Mouse (Mus musculus) MEL (cell line): ENCODE results near the gene Ubxn10.

ENCODE experiments used
- CTCF ChIP-seq, 3 experiments: IDR thresholded peaks in 2 of 3; conservative IDR thresholded peaks in 1 of 3; 2 replicates each; pipeline ENCODE4 v1.5.1; 2011 to 2012; ENCODE audit warnings: low read length in 3 of 3, low read depth in 2 of 3, mild to moderate bottlenecking in 2 of 3, improper control_type of control experiment in 1 of 3, inconsistent platforms in 1 of 3, mixed read lengths in 1 of 3, moderate library complexity in 1 of 3; ENCODE audit not compliant: control insufficient read depth in 1 of 3, insufficient read depth in 1 of 3, poor library complexity in 1 of 3, severe bottlenecking in 1 of 3
- EP300 ChIP-seq, 2 experiments: IDR thresholded peaks; 2 replicates each; pipeline ENCODE4 v1.6.1; 2011; ENCODE audit warnings: improper control_type of control experiment in 2 of 2, low read length in 2 of 2, low read depth in 1 of 2, mild to moderate bottlenecking in 1 of 2
- JUND ChIP-seq: IDR thresholded peaks from 2 replicates; pipeline ENCODE4 v1.6.1; 2011; ENCODE audit warnings: low read depth, mild to moderate bottlenecking, improper control_type of control experiment, low read length
- MAZ ChIP-seq: IDR thresholded peaks from 2 replicates; pipeline ENCODE4 v1.6.1; 2012; ENCODE audit warnings: low read depth, mild to moderate bottlenecking, inconsistent platforms, low read length, improper control_type of control experiment

GRCm38 (mm10) chr4:138772386-138772785 lies 35.4 kb upstream of the Ubxn10 start:
- TF ChIP-seq CTCF (IDR thresholded peaks at IDR 0.05 in 2 of 3, conservative IDR thresholded peaks at IDR 0.05 in 1 of 3; ENCODE audit: control insufficient read depth in 1 of 3, insufficient read depth in 1 of 3, low read depth in 2 of 3, low read length in 3 of 3, poor library complexity in 1 of 3, severe bottlenecking in 1 of 3) (no peak), MAZ (no peak), EP300 (IDR thresholded peaks at IDR 0.05; ENCODE audit: low read depth in 1 of 2, low read length in 2 of 2) (no peak), JUND (no peak)
